Mouse (Mus musculus) lung, adult 2 months (tissue): ENCODE data around the gene Aqr. TPM values are rescaled to one million over a fixed set of nuclear protein-coding genes. Genes with fewer than 3 reads are reported as not detected.
"Not testable (repeated sequence)": the region's sequence is repeated elsewhere in the genome, so short reads cannot be mapped to it uniquely, and the experiment has no call there.

Experiments used
- DNase-seq: peaks from one replicate; pipeline ENCODE4 v3.0.0; 2022
- H3K4me1 ChIP-seq: fragments of 200-500 bp; 2 replicates; pipeline ENCODE4 v1.6.1; 2011; ENCODE audit warnings: low read length; ENCODE audit not compliant: control insufficient read depth, insufficient read depth
- H3K4me3 ChIP-seq: fragments of 200-500 bp; replicated peaks from 2 replicates; pipeline ENCODE3; 2011; ENCODE audit warnings: low read depth, mild to moderate bottlenecking, control low read depth, low read length; ENCODE audit errors: extremely low read depth
- CTCF ChIP-seq: fragments of 200-500 bp; IDR thresholded peaks from 2 replicates; pipeline ENCODE4 v1.5.1; 2011; ENCODE audit warnings: mild to moderate bottlenecking, low read length, control low read depth; ENCODE audit not compliant: insufficient read depth
- POLR2A ChIP-seq: fragments of 200-500 bp; IDR thresholded peaks from 2 replicates; pipeline ENCODE4 v1.6.1; 2011; ENCODE audit warnings: low read depth, mild to moderate bottlenecking, control low read depth, low read length, borderline replicate concordance; ENCODE audit errors: extremely low read depth
- WGBS: fragments of 180-500 bp; shearing (Covaris S2); methylation state at CpG from one replicate; pipeline ENCODE4 v1.1.7; 2018; 5-methylcytosine and 5-hydroxymethylcytosine counted together
- polyA plus RNA-seq: library from polyadenylated mRNA; depleted of rRNA; stranded (reverse); fragments of >200 nt; gene quantifications from 2 replicates; pipeline ENCODE4 v1.2.3, GENCODE M21; 2012; rRNA removed

Aqr gene
- 14.7 and 18.4 TPM in 2 replicates for polyA plus RNA-seq

- H3K4me1 ChIP-seq, DNase-seq, H3K4me3 ChIP-seq: not testable (repeated sequence)
- WGBS: 70% methylated on average over 1 of the region's 6 CpGs
Observed at GRCm38 (mm10) chr2:114186924-114187323, at the start of gene Aqr. Gene Aqr (minus strand): TSS chr2:114187024.

GRCm38 (mm10) chr2:114236566-114236965 is 49.7 kb upstream of the Aqr start:
- no peak for DNase-seq
- Histone ChIP-seq H3K4me3 (no peak overlapping the region), H3K4me1 (no peaks in the 10 kb centered on the region)
- no peak for TF ChIP-seq CTCF
- TF ChIP-seq POLR2A: no peak
- WGBS: 74% methylated on average over 1 of the region's 1 CpGs

- TF ChIP-seq POLR2A (no peak), CTCF (no peak)
- no peak for DNase-seq
- WGBS: 79% methylated on average over 3 of the region's 3 CpGs
Observed at GRCm38 (mm10) chr2:114235584-114235983, 48.8 kb upstream of the Aqr start.

GRCm38 (mm10) chr2:114231248-114231647 is 44.4 kb upstream of the Aqr start:
- 49% methylated on average over 2 of the region's 2 CpGs for WGBS

More at GRCm38 (mm10) chr2:114235584-114235983, 48.8 kb upstream of the Aqr start:
- no peaks in the 10 kb centered on the region for H3K4me1 ChIP-seq
- H3K4me3 ChIP-seq: no peak overlapping the region

GRCm38 (mm10) chr2:114228672-114229071 is 41.8 kb upstream of the Aqr start:
- Histone ChIP-seq H3K4me3 (no peak overlapping the region), H3K4me1 (no peaks in the 10 kb centered on the region)
- WGBS: 75% methylated on average over 2 of the region's 2 CpGs
- TF ChIP-seq CTCF (no peak), POLR2A (no peak)
- DNase-seq: no peak

More at GRCm38 (mm10) chr2:114231248-114231647, 44.4 kb upstream of the Aqr start:
- no peak overlapping the region for H3K4me3 ChIP-seq
- no peaks in the 10 kb centered on the region for H3K4me1 ChIP-seq
- TF ChIP-seq CTCF: no peak
- DNase-seq: no peak

GRCm38 (mm10) chr2:114205036-114205435 is 18.2 kb upstream of the Aqr start:
- no peak for DNase-seq
- Histone ChIP-seq H3K4me1 (no peaks in the 10 kb centered on the region), H3K4me3 (no peak overlapping the region)
- 58% methylated on average over 6 of the region's 6 CpGs for WGBS
- TF ChIP-seq CTCF (no peak), POLR2A (no peak)

- peak overlapping the region; percentile 85 for H3K4me3 ChIP-seq
- no peak for TF ChIP-seq CTCF
- no peak for TF ChIP-seq POLR2A
- H3K4me1 ChIP-seq: peaks cover 2% of the 10 kb centered on the region; the same call in 1 of the 2 replicates
- 33% methylated on average over 4 of the region's 4 CpGs for WGBS
- DNase-seq: no peak
Observed at GRCm38 (mm10) chr2:114201574-114201973, 14.8 kb upstream of the Aqr start.

GRCm38 (mm10) chr2:114200932-114201559 is 14.2 kb upstream of the Aqr start, which contains the start of gene Zfp770:
Gene Zfp770 (minus strand): TSS chr2:114201469.
- TF ChIP-seq POLR2A: peak; percentile 95
- TF ChIP-seq CTCF: no peak
- peak within 1 kb of the TSS; percentile 85 for H3K4me3 ChIP-seq
- peaks cover 2% of the 10 kb centered on the region; the same call in 1 of the 2 replicates for H3K4me1 ChIP-seq
- under 1% methylated on average over 36 of the region's 36 CpGs for WGBS
- DNase-seq: peak; percentile 77

GRCm38 (mm10) chr2:114196421-114196820 is 9.6 kb upstream of the Aqr start:
- Histone ChIP-seq H3K4me1 (peaks cover 2% of the 10 kb centered on the region; the same call in 1 of the 2 replicates), H3K4me3 (no peak overlapping the region)
- TF ChIP-seq CTCF (no peak), POLR2A (no peak)
- DNase-seq: no peak
- 73% methylated on average over 5 of the region's 5 CpGs for WGBS
